Mouse (Mus musculus): ENCODE measurements around the gene Nop16.

DNA sequence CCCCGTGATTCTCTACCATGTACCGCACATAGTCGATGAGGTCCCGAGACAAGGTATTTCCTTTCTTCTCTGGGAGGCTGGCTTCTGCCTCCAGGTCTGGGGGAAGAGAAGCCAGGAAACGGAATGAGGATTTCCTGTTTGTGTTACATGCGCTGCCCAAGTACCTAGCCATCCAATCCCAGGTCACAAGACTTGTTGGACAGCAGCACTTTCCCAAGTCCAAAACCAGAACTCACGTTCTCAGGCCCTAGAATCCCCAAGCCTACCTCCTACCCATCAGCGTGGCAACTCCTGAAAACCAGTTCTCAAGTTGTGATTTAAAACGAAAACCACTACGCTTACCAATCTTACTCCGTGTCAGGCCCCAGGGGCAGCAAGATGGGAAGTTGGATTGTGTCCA lies 4.1 kb downstream of the Nop16 start:
- no peak for TF ChIP-seq CEBPB (IDR thresholded peaks at IDR 0.05; ENCODE audit: insufficient read depth, poor library complexity, severe bottlenecking)
- TF ChIP-seq POLR2A (IDR thresholded peaks at IDR 0.05; ENCODE audit: insufficient read length, low read depth) = no peak
- no peak for TF ChIP-seq TCF12 (IDR thresholded peaks at IDR 0.05; ENCODE audit: insufficient read depth, poor library complexity, severe bottlenecking)
- TF ChIP-seq REST (IDR thresholded peaks at IDR 0.05; ENCODE audit: insufficient read depth, insufficient read length) = no peak
- TF ChIP-seq POLR2AphosphoS2 (IDR thresholded peaks at IDR 0.05; ENCODE audit: insufficient read length, low read depth) = no peak
- TF ChIP-seq MAX (IDR thresholded peaks at IDR 0.05; ENCODE audit: low read depth) = no peak
- TF ChIP-seq USF1 (IDR thresholded peaks at IDR 0.05; ENCODE audit: low read depth) = no peak

Measured in myocyte (in vitro differentiated cells).